Mouse (Mus musculus) midbrain, embryonic 16.5 days (tissue): ENCODE results near the gene Mark4. TPM values are rescaled to one million over a fixed set of nuclear protein-coding genes. Genes with fewer than 3 reads are reported as not detected.

ENCODE experiments used
- ATAC-seq: fragments of 200-750 bp; cut with Nextera tagmentation; 2 replicates; pipeline ENCODE4 v1.8.0; 2017; ENCODE audit warnings: moderate TSS enrichment
- H3K27ac ChIP-seq: fragments of 300-500 bp; sonication (generic); 2 replicates; pipeline ENCODE4 v1.5.1; 2014; ENCODE audit warnings: mild to moderate bottlenecking, low read length, mixed read lengths
- H3K27me3 ChIP-seq: fragments of 300-500 bp; sonication (generic); 2 replicates; pipeline ENCODE4 v1.6.1; 2014; ENCODE audit warnings: low read depth, low read length, mixed read lengths; ENCODE audit not compliant: control insufficient read depth, insufficient read depth
- H3K36me3 ChIP-seq: fragments of 300-500 bp; sonication (generic); 2 replicates; pipeline ENCODE4 v1.6.1; 2014; ENCODE audit warnings: mild to moderate bottlenecking, low read length, moderate library complexity, mixed read lengths; ENCODE audit not compliant: control insufficient read depth, insufficient read depth
- H3K4me1 ChIP-seq: fragments of 300-500 bp; sonication (generic); 2 replicates; pipeline ENCODE4 v1.6.1; 2014; ENCODE audit warnings: mild to moderate bottlenecking, low read length, mixed read lengths; ENCODE audit not compliant: control insufficient read depth, insufficient read depth
- H3K4me2 ChIP-seq: fragments of 300-500 bp; sonication (generic); 2 replicates; pipeline ENCODE4 v1.6.1; 2014; ENCODE audit warnings: mild to moderate bottlenecking, low read length, mixed read lengths
- H3K4me3 ChIP-seq: fragments of 300-500 bp; sonication (generic); 2 replicates; pipeline ENCODE4 v1.5.1; 2014; ENCODE audit warnings: low read depth, mild to moderate bottlenecking, low read length, moderate library complexity, mixed read lengths
- H3K9ac ChIP-seq: fragments of 300-500 bp; sonication (generic); 2 replicates; pipeline ENCODE4 v1.6.1; 2014; ENCODE audit warnings: low read depth, low read length, mixed read lengths
- H3K9me3 ChIP-seq: fragments of 300-500 bp; sonication (generic); replicated peaks from 2 replicates; pipeline ENCODE4 v1.6.1; 2014; ENCODE audit warnings: mild to moderate bottlenecking, low read length, mixed read lengths; ENCODE audit not compliant: control insufficient read depth, poor library complexity, severe bottlenecking
- WGBS: fragments of 180-500 bp; shearing (Covaris S2); extraction: QIAGEN DNeasy Blood & Tissue Kit; methylation state at CpG from one replicate; pipeline ENCODE4 v1.1.7; 2014; 5-methylcytosine and 5-hydroxymethylcytosine counted together
- polyA plus RNA-seq: library from polyadenylated mRNA; unstranded; fragments of >200 nt; fragmentation: Nextera tagmentation; extraction: Ambion mirVana; gene quantifications from 2 replicates; pipeline ENCODE4 v1.2.1, GENCODE M21; 2015

Gene Mark4
- polyA plus RNA-seq, 1 experiment from 2014 or later, result 14.8 TPM

DNA sequence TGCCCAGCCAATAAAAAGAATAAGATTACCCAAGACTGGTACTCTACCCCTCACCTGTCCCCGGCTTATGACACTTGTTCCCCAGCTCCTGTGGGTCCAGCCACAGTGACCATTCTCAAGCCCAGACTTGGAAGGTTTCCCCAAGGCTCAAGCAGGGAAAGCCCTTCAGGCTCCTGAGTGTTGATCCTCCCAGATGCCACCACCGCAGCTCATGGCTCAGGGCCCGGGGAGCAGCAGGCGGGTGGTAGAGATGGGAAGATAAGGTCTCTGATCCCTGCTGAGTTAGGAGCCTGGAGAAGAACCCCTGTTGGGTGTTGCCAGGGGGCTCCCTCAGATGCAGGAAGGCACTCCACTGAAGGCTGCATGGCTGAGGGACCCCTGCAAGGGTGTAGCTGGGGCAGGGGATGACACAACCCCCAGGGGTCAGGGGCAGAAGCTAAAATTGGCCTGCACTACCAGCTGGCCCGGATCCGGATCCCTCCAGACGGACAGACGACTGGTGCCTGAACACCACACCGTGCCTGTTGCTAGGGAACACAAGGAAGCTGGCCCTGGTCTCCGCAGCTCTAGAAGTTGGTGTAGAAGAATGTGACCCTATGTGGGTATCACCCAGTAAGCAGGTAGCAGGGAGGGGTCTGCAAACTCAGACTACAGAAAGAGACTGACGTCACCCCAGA, 2.7 kb downstream of the Mark4 start:
- no peak for ATAC-seq
- peak overlapping the region; percentile 11; the same call in 1 of the 2 replicates for H3K9ac ChIP-seq
- no peaks in the 10 kb centered on the region for H3K9me3 ChIP-seq
- H3K4me2 ChIP-seq, result no peak overlapping the region
- H3K36me3 ChIP-seq, result peaks cover 13% of the 10 kb centered on the region
- no peak overlapping the region; the same call in 1 of the 2 replicates for H3K27ac ChIP-seq
- no peak overlapping the region for H3K4me3 ChIP-seq
- 61% methylated on average over 11 of the region's 11 CpGs for WGBS
- H3K4me1 ChIP-seq, result peaks cover 22% of the 10 kb centered on the region
- no peaks in the 10 kb centered on the region for H3K27me3 ChIP-seq

DNA sequence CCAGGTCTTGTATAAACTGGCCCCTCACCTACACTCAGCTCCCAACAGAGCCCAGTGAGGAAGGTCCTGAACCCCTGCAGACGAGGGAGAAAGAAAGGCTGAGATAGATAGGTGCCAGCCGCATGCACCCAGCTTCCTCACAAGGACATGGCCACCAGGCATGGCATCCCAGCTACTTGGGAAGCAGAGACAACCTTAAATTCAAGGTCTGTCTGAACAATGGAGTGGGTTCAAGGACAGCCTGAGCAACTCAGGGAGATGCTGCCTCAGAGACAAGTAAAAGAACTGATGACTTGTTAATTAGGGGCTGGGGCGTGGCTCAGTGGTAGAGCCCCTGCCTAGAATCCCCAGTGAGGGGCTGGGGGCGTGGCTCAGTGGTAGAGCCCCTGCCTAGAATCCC, 3.4 kb downstream of the Mark4 start:
- H3K4me1 ChIP-seq, result peaks cover 22% of the 10 kb centered on the region
- H3K9ac ChIP-seq, result no peak overlapping the region
- no peaks in the 10 kb centered on the region for H3K27me3 ChIP-seq
- no peak for ATAC-seq
- H3K4me3 ChIP-seq, result no peak overlapping the region
- no peak overlapping the region for H3K27ac ChIP-seq
- peaks cover 18% of the 10 kb centered on the region for H3K36me3 ChIP-seq
- H3K9me3 ChIP-seq, result no peaks in the 10 kb centered on the region
- 93% methylated on average over 4 of the region's 4 CpGs for WGBS
- no peak overlapping the region for H3K4me2 ChIP-seq

DNA sequence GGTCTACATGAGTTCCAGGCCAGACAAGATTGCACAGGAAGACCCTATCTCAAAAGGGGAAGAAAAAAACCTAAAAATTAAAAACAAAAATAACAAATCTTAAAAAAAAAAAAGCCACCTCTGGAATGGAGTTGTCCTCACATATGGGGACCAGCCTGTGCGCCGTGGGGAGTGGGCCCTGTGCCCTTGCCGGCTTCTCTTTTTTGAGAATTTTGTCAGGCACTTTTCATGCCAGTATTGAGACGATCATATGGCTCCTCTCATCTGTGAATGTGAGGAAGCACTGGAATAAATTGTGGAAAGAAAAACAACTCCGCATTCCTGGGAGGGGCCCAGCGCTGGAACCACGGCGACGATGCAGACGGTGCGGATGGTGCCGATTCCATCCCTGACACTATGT, 9.5 kb downstream of the Mark4 start:
- no peak for ATAC-seq
- Histone ChIP-seq H3K4me2 (no peak overlapping the region), H3K4me3 (no peak overlapping the region), H3K9me3 (no peaks in the 10 kb centered on the region), H3K36me3 (peaks cover 34% of the 10 kb centered on the region), H3K4me1 (no peaks in the 10 kb centered on the region), H3K27me3 (no peaks in the 10 kb centered on the region), H3K27ac (no peak overlapping the region), H3K9ac (no peak overlapping the region)
- 89% methylated on average over 12 of the region's 12 CpGs for WGBS

DNA sequence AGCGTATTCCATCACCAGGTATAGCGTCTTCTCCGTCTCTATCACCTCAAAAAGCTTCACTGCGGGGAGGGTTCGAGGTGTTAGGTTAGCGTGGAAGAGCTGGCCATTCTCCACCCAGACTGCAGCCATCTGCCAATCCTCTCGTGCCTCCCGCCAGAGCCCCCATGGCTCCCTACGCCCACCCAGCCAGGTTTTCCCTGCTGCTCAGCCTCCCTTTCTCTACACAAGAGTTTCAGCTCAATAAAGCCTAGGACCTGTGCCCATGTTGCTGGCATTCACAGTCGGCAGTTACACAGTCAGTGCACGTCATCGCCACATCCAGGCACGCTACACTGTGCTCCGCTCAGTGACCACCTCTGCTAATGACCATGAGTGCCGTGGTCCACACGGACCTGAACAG, 10.9 kb downstream of the Mark4 start:
- H3K36me3 ChIP-seq, result peaks cover 38% of the 10 kb centered on the region
- H3K9me3 ChIP-seq, result no peaks in the 10 kb centered on the region
- H3K27ac ChIP-seq, result no peak overlapping the region
- H3K4me1 ChIP-seq, result no peaks in the 10 kb centered on the region
- WGBS, result 93% methylated on average over 16 of the region's 16 CpGs
- H3K9ac ChIP-seq, result no peak overlapping the region
- no peak overlapping the region for H3K4me3 ChIP-seq
- ATAC-seq, result no peak
- no peak overlapping the region for H3K4me2 ChIP-seq
- H3K27me3 ChIP-seq, result no peaks in the 10 kb centered on the region

DNA sequence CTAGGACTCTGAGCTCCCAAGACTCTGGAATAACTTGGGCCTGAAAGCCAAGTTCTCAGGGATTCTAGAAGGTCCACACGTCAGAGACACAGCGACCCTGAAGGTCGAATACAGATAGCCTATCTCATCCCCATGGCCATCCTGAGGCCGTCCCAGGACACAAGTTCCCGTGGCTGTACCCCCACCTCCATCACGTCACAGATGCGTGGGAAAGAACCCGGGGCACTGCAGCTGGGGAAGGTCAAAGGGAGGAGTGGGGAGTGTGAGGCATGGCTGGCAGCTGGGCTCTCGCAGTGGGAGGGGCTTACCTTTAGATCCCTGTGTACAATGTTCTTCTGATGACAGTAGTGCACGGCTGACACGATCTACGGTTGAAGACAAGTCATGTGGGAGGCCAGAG, 13.8 kb downstream of the Mark4 start:
- no peaks in the 10 kb centered on the region for H3K27me3 ChIP-seq
- no peak for ATAC-seq
- H3K36me3 ChIP-seq, result peaks cover 22% of the 10 kb centered on the region
- no peak overlapping the region for H3K4me3 ChIP-seq
- no peaks in the 10 kb centered on the region for H3K4me1 ChIP-seq
- no peak overlapping the region for H3K27ac ChIP-seq
- H3K9ac ChIP-seq, result no peak overlapping the region
- H3K4me2 ChIP-seq, result no peak overlapping the region
- 92% methylated on average over 12 of the region's 12 CpGs for WGBS
- H3K9me3 ChIP-seq, result no peaks in the 10 kb centered on the region

DNA sequence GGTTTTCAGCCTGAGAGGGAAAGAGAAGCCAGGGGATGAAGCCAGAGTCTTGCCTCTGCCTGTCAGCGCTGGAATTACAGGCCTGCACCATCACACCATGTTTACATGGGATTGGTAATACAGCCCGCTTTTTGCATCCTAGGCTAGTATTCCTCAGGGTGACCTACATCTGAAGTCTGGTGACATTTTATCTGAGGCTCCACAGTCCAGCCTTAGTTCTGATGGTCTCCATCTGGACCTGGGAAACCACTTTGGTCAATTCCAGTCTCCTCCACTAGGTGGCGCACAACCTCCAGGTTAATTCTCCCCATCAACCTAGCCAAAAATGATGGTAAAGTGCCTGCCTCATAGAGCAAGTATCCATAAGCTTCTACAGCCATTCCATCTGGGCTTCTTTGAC, 15.3 kb downstream of the Mark4 start:
- ATAC-seq, result peak; percentile 44; the same call in 1 of the 2 replicates
- Histone ChIP-seq H3K4me1 (no peaks in the 10 kb centered on the region), H3K27me3 (no peaks in the 10 kb centered on the region), H3K36me3 (peaks cover 16% of the 10 kb centered on the region), H3K4me3 (no peak overlapping the region), H3K27ac (no peak overlapping the region), H3K4me2 (no peak overlapping the region), H3K9me3 (no peaks in the 10 kb centered on the region), H3K9ac (no peak overlapping the region)
- WGBS, result 38% methylated on average over 3 of the region's 3 CpGs

DNA sequence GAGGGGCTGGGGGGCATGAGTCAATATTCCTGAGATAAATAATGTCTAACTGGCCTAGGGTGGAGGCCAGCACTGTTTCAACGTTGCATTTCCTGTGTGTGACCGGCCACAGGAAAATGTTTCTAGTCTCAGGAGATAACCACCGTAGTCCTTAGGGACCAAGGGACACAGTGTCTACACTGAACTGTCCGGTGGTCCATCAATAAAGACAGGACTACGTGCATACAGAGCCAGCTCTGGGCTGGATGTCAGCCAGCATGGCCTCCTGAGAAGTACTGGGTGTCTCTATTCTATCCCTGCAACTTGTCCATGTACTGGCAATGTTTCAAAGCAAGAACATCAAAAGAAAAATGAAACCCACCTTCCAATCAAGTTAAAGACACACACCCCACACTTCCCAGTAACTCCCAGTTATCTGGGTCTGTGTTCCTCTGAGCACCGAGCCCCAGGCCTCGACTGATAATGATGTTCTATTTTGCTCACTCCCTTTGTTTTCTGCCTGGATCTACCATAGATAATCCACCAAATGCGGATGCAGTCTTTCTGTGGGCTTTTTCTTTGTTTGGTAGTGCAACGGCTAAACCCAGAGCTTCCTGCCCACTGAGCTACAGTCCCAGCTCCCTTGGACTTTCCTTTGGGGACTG, 17.1 kb downstream of the Mark4 start:
- 86% methylated on average over 9 of the region's 9 CpGs for WGBS
- H3K9ac ChIP-seq, result no peak overlapping the region
- H3K27ac ChIP-seq, result no peak overlapping the region
- H3K9me3 ChIP-seq, result no peaks in the 10 kb centered on the region
- peaks cover 18% of the 10 kb centered on the region for H3K36me3 ChIP-seq
- H3K4me2 ChIP-seq, result no peak overlapping the region
- no peak overlapping the region for H3K4me3 ChIP-seq
- no peaks in the 10 kb centered on the region for H3K27me3 ChIP-seq
- no peaks in the 10 kb centered on the region for H3K4me1 ChIP-seq
- ATAC-seq, result no peak

DNA sequence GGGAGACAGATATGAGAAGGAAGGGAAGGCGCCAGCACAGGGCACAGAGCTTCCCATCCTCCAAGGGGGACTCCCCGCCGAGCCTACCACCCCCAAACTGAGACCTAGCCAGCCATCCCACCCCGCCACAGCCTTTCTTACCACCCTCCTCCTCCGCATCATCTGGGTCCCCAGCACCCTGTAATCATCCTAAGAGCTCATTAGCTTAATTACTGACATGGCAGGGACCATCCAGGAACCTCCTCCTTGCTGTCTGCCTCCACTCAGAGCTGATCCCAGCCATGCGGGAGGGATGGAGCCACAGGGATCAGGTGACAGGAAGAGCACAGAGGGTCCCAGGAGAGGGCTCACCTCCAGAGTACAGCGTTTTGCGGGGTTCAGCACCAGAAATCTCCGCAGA, 21.6 kb downstream of the Mark4 start:
- no peak overlapping the region for H3K9ac ChIP-seq
- no peaks in the 10 kb centered on the region for H3K9me3 ChIP-seq
- peaks cover 42% of the 10 kb centered on the region for H3K36me3 ChIP-seq
- H3K27ac ChIP-seq, result no peak overlapping the region
- H3K4me3 ChIP-seq, result no peak overlapping the region
- no peaks in the 10 kb centered on the region for H3K27me3 ChIP-seq
- WGBS, result 88% methylated on average over 9 of the region's 9 CpGs
- H3K4me2 ChIP-seq, result no peak overlapping the region
- H3K4me1 ChIP-seq, result no peaks in the 10 kb centered on the region
- ATAC-seq, result no peak

DNA sequence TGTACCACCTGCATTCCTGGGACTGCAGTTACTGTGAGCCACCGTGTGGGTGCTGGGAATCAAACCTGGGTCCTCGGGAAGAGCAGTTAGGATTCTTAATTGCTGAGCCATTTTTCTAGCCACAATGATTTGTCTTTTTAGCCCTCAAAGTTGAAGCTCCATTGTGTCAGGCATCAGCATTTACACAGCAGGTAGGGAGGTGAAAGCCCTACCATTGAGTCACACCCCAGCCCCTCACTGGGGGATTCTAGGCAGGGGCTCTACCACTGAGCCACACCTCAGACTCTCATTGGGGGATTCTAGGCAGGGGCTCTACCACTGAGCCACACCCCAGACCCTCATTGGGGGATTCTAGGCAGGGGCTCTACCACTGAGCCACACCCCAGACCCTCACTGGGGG, 22.3 kb downstream of the Mark4 start:
- H3K9ac ChIP-seq, result no peak overlapping the region
- peaks cover 49% of the 10 kb centered on the region for H3K36me3 ChIP-seq
- H3K4me2 ChIP-seq, result no peak overlapping the region
- no peak overlapping the region for H3K4me3 ChIP-seq
- no peaks in the 10 kb centered on the region for H3K4me1 ChIP-seq
- no peaks in the 10 kb centered on the region for H3K9me3 ChIP-seq
- no peaks in the 10 kb centered on the region for H3K27me3 ChIP-seq
- H3K27ac ChIP-seq, result no peak overlapping the region
- 100% methylated on average over 2 of the region's 2 CpGs for WGBS
- ATAC-seq, result no peak
